Mouse (Mus musculus) layer of hippocampus, adult 9-10 months (tissue): ENCODE measurements around the gene Cables2.

Source experiments
- DNase-seq: peaks from one replicate; pipeline ENCODE4 v3.0.0; 2022; ENCODE audit warnings: low spot score

Gene Cables2

DNA sequence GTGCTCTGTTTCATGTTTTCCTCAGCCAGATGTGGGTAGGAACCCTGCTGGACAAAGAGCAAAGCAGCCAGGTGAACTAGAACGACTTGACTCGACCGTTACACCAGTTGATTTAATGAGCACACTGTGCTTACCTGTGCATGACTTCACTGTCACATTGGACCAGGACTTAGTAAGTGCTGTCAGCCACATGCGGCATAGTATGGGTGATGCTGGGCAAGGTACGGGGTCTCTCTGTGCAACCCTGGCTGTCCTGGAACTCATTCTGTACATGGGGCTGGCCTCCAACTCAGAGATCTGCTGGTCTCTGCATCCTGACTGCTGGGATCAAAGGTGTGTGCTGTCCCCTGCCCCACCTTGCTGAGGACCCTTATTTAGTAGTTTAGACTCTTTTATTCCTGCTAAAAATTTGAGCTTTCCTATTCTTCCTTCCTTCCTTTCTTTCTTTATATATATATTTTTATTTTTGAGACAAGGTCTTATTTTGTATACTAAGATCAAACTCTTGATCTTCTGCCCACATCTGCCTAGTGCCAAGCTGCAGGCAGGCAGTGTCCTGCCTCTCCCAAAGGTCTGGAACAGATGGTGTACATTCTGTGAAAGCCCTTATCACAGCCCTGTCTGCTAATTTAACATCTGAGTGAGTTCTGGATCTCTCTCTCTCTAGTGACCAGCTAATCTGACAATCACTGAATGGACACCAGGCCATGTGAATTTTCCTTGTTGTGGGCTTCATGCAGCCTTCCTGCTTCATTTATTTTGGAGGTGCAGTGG is 18.7 kb downstream of the Cables2 start:
- DNase-seq, result no peak

DNA sequence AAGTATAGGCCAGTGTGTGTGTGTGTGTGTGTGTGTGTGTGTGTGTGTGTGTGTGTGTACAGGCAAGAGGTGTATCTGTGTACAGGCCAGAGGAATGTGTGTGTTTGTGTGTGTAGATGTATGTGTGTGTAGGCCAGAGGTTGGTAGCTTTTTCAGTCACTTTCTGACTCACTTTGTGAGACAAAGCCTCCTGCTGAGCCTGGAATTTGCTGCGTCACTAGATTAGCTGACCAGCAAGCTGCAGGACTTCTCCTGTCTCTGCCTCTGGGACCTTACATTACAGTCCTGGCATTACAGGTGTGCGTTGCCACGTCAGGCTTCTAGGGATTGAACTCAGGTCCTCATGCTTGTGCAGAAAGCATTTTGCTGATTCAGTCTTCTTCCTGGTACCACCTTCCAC is 21.5 kb downstream of the Cables2 start:
- DNase-seq, result no peak

- no peak for DNase-seq
Observed at GRCm38 (mm10) chr2:180250930-180251611, 22.2 kb downstream of the Cables2 start.

DNA sequence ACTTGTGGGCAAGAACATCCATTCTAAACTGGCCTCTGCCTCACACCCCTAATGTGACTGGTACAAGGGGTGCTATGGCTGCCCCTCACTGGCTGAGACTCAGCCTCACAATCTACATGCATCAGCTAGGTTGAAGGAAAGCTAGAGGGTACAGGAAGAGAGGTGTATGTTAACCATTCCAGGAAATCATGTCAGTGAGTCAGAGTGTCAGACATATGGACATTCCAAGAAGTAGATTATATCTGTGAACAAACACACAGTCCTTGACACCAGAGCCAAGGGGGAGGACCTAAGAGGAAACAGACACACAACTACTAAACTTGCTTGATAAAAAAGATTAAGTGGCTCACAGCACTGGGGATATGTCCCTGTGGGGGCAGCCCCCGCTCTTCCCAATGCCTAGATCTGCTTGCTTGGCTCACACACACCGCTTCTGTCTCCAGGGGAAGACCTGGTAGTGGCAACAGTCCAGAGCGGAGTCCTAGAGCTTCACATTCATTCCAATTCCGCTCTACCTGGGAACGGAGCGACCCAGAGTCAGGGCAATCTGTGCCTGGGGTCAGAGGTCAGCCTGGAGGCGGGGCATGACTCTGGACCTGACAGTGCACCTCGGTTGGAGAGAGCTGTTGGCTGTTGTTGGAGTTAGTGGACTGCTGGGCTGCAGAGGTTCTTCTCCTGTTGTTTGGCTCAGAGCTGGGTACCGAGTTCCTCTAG is 24.2 kb downstream of the Cables2 start:
- DNase-seq, result no peak

DNA sequence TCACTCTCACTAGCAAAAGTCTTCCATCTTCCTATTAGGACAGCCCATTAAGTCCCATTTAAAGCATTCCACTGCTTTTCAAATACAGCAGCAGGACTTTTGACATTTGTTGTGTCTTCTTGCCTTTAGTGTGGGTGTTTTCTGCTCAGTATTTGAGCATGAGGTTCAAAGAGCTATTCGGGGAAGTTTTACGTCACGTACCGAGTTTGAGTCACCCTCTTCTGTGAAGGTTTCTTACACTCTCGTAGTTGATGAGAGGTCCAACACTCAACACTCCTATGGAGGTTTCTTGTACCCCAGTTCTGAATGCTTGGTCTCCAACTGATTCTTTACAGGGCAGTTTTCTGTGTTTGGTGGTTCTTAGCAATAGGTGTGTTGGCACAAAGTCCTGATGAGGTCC is 25.4 kb downstream of the Cables2 start:
- DNase-seq, result no peak

DNA sequence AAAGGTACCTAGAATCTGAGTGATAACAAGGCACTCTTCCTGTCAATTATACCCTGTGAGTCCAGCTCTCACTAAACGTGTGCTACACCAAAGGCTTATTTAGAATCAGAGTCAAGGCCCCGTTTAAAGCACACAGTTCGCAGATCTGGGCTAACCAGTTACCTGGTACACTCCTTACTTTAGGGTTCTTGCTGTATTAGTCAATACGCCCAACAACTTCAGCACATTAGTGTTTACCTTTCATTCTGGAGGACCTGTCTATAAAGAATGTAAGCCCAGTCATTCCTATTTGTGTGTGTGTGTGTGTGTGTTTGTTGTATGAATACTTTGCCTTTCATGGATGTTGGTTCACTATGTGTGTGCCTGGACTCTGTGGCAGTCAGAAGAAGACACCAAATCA is 30.2 kb downstream of the Cables2 start:
- no peak for DNase-seq

- DNase-seq, result no peak
Observed at GRCm38 (mm10) chr2:180238591-180238990, 34.7 kb downstream of the Cables2 start.

DNA sequence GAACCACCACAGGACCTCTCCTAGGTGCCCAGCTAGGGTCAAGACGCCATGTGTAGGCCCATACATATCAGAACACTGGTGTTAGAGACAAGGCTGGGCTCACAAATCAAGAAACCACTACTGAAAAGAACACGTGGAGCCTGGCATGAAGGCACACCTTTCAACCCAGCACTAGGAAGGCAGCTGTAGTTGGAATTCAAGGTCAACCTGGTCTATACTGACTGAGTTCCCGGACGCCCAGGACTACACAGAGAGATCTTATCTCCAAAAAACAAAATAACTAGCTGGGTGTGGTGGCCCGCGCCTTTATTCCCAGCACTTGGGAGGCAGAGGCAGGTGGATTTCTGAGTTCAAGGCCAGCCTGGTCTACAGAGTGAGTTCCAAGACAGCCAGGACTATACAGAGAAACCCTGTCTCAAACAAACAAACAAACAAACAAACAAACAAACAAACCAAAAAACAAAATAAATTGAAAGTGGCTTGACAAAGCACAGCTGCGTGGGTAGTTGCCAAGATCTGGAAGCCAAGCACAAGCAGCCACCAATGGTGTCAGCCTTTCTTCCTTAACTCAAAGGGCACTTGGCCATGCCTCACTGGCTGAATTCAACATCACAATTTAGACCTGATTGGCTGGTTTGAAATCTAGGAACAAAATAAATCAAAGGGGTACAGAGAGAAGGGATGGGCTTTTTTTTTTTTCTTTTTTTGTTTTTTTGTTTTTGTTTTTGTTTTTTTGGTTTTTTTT is 35.5 kb downstream of the Cables2 start:
- DNase-seq, result no peak

GRCm38 (mm10) chr2:180236930-180237329 is 36.4 kb downstream of the Cables2 start:
- DNase-seq, result no peak

DNA sequence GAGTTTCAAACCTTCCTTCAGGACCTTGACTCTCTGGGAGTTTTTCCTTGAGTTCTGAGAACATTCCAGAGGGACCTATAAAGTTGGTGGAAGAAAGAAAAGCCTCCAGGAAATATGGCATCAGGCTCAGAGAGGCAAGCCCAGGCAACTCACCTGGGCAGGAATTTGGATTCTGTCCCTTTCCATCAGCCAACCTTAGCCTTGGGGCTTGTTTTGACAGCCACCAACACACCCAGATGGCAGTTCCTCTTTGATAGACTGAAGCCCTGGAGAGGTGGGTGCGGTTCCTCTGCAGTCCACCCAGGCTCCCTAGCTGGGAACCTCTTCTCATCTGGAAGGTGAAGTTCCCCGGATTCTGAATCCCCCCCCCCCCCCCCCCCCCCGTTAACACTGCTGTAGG is 36.8 kb downstream of the Cables2 start:
- DNase-seq, result no peak

GRCm38 (mm10) chr2:180235788-180236187 is 37.5 kb downstream of the Cables2 start:
- no peak for DNase-seq

DNA sequence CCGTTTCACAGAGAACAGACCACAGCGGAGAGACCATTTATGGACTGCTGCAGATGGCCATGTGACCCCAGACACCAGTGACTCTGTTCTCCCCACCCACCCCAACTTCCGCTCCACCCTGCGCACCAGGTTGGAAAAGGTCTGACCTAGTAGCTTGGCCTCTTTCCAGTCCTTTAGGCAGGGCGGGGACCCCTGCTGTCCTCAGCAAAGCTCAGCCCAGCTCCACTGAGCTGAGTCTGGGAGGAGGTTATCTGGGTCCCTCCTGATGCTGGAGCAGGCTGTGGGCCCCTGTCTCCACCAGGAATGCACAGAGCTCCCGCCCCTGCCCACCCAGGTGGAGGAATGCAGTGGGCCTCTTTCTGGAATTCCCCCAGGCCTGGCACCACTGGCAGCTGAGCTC is 38.3 kb downstream of the Cables2 start:
- DNase-seq, result no peak

DNA sequence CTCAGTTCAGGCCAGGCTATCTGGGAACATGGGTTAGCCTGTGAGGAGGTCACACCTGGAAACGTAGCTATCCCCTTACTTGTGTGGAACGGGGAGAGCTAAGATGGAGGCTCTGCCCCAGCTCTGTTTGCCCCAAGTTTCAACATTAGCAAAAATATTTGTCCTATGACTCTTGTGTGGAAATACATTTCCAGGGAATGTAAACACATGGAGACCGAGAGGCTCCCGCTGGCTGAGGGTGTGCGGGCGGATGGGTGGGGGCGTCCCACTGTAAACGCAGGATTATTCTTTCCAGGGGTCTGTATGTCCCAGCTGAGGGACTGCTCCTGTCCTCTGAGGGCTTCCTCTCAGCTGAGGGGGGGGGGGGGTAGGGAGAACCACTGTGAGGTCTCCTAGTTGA is 38.9 kb downstream of the Cables2 start:
- no peak for DNase-seq

DNA sequence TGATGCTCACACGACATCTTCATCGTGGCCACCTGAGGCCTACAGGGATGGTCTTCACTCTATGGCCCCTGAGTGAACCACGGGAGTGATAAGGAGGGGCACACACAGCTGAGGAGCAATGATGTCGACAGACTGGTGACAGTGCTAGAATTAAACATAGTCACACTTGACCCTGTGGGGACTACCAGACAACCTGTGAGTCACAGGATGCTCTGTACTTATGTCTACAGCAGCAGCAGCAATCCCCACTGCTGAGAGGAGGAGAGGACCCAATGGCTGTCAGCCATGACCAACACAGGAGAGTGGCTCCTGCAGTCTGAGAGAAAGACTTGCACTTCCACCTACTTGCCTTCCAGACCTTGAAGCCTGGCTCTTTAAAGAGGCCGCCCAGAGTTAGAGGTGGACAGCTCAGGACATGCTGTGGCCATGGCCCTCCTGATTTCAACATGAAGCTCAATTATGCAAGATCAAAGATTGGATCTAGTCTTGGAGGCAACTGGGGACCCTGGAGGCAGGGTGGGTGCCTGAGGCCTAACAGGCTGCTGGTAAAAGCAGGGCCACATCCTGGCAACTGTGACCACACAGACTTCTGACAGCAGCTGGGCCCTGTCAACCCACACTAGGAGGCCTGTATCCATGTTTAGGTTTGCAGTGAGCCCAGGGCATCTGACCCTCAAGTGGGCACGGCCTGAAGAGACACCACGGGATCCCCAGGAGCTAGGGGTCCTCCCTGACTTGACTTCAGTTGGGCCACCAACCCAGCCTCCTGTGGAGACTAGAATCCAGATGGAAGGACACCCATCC is 40.0 kb downstream of the Cables2 start:
- no peak for DNase-seq

GRCm38 (mm10) chr2:180230482-180230881 is 42.8 kb downstream of the Cables2 start:
- no peak for DNase-seq

GRCm38 (mm10) chr2:180229129-180229528 is 44.2 kb downstream of the Cables2 start:
- DNase-seq, result no peak

DNA sequence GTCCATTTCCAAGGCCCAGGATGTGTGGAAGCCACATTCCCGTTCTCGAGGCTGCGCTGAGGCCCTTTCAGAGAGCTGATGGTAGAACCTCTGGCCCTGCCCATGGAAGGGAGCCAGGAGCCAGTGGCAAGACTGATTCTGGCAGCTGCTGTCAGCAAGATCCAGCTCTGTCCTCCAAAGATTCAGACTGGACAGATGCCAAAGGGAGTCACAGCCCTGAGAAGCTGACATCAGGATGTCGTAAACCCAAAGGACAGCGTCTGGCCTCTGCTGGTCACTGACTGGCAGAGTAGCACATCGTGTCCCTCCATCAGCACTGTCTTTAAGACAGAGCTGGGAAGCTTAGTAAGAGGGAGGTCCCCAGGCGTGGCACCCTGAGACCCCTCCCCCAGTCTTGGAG is 44.7 kb downstream of the Cables2 start:
- DNase-seq, result no peak

DNA sequence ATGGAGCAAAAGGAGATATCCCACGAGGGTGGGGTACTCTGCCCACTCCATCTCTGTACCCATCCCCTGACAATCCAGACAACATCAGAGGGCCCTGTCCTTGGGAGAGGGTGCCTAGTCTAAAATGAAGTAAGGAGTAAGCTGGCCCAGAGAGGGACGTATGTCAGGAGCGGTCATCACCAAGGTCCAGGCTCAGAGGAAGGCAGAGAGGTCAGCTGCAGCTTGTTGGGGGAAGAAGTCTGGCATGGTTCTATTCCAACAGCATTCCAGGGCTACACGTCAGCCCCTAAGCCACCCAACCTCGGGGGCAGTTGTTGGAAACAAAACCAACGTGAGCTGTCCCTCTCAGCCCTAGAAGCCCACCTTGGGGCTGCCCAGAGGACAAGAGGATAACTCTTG is 45.2 kb downstream of the Cables2 start:
- no peak for DNase-seq

DNA sequence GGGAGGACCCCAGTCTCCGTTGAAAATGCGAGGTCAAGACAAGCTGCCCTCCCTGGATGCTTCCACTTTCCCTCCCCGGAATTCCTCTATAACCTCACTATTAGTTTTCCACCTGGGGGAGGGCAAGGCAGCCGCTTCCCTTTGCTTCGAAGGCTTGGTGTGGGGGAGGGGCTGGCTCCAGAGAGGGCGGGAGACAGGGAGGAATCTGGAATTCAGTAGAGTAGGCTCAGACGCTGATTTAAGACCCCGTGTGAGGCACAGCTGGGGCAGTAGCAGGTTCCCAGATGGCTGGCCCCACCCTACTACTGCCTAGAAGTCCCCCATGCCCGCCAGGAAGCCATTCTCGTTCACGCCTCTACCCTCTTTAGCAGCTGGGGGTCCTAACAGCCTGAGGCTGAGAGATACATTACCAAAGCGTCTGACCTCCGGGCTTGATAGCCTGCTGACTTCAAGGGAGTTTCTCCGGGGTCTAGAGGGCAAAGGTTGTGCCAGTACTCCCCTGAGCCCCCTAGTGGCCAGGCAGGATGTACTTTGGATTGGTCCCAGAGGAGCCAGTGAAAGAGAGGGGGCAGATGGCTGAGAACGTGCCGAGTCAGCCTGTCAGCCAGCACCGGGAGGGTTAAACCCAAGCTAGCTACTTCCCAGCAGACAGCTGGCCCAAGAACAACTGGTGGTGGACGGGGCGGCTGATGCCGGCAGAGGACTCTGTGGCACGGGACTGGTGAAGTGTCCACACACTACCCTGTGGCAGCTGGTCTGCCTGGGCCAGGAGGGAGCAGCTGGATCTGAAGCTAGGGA is 45.8 kb downstream of the Cables2 start:
- no peak for DNase-seq

DNA sequence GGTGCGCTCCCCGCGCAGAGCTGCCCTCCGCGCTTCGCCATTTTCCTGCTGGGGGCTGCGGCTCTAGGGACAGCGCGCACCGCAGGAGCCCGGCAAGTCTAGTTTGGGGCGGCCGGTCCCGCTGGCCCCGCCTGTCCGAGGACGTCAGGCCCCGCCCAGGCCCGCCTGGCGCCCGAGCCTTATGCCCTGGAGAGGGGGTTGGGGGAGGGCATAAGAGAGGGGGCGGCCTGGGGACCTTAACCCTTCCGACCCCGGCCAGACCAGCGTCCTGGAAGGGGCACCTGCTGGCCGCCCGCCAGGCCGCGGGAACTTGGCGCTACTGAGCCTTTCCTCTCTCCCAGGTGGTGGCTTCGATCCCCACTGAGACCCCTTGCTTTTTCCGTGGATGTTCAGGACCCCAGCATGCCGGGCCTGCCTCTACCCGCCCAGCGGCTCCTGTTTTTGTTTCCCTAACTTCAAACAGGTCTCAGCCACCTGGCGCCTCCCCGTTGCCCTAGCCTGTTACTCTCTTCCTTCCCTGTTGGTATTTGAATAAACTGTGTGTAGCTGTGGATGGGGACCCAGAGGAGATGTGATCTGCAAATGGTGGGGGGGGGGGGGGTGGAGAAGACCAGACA is 47.4 kb downstream of the Cables2 start, which contains the start of gene Lama5:
Gene Lama5, minus strand, starts transcription at position 98 of the 617 bp plus-strand sequence.
- no peak for DNase-seq
